In the genomic region with DNA sequence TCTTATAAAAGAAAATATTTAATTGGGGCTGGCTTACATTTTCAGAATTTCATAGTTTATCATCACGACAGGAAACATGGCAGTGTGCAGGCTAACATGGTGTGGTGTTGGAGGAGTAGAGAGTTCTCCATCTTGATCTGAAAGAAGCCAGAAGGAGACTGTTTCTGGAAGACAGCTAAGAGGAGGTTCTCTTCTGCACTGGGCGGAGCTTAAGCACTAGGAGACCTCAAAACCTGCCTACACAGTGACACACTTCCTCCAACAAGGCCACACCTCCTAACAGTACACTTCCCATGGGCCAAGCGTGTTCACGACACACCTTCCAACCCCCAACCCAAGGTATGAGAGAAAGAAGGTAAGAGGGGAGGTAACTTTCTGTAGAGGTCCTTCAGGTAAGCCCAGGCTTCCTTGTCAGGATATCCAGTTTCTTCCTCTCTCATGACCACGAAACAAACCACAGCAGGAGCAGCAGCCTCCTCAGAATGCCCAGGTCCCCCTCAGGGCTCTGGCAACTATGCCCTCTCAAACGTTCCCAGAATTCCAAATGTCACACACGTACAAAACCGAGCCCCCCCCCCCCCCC, we compare ENCODE assay signal across 17 mouse cellular contexts. TPM values are rescaled to one million over a fixed set of nuclear protein-coding genes. Genes with fewer than 3 reads are reported as not detected.
DNase-seq lines count a peak whose midpoint lies in the region; ATAC-seq and TF ChIP-seq lines count a peak whose summit lies in the region.
"Had no signal": no experiment of that assay in that cellular context is flagged by ENCODE, and none has a peak within 500 bp of the region (broad histone marks: within the 10 kb centered on the region; RNA-seq: fewer than 3 reads in every experiment).

No protein-coding gene starts in this region.

- H3K4me1 ChIP-seq in liver, embryonic 11.5 days (replicated peaks; ENCODE audit: control insufficient read depth, insufficient read depth, low read length) = no peaks in the 10 kb centered on the region
- no peaks in the 10 kb centered on the region for H3K4me1 ChIP-seq in liver, postnatal 0 days (ENCODE audit: insufficient read depth)
- peaks cover 40% of the 10 kb centered on the region for H3K4me1 ChIP-seq in megakaryocyte, embryonic 14.5 days
- no peaks in the 10 kb centered on the region; the same call in 1 of the 2 replicates for H3K4me1 ChIP-seq in heart, adult 2 months (ENCODE audit: control insufficient read depth, insufficient read depth, low read length)
- H3K4me1 ChIP-seq: hindbrain, embryonic 12.5 days; intestine, embryonic 15.5 days; limb, embryonic 15.5 days had no signal

- peaks cover 2% of the 10 kb centered on the region for H3K79me2 ChIP-seq in heart, adult 2 months (replicated peaks; ENCODE audit: control insufficient read depth, insufficient read depth, low read length)

- H3K4me3 ChIP-seq in liver, embryonic 11.5 days (ENCODE audit: low read depth, low read length) = no peak overlapping the region
- H3K4me3 ChIP-seq in liver, postnatal 0 days (ENCODE audit: low read depth, low read length) = no peak overlapping the region
- peak overlapping the region; percentile 47 for H3K4me3 ChIP-seq in megakaryocyte, embryonic 14.5 days (replicated peaks)
- no peak overlapping the region for H3K4me3 ChIP-seq in heart, adult 2 months
- H3K4me3 ChIP-seq: gastrocnemius, adult 2 months; hindbrain, embryonic 12.5 days; intestine, embryonic 15.5 days; limb, embryonic 15.5 days had no signal

- no peaks in the 10 kb centered on the region for H3K27me3 ChIP-seq in liver, embryonic 11.5 days (replicated peaks; ENCODE audit: control insufficient read depth, insufficient read depth, low read length)
- H3K27me3 ChIP-seq in liver, postnatal 0 days (ENCODE audit: insufficient read depth, low read length) = no peaks in the 10 kb centered on the region
- H3K27me3 ChIP-seq in megakaryocyte, embryonic 14.5 days (replicated peaks) = no peaks in the 10 kb centered on the region
- H3K27me3 ChIP-seq in heart, adult 2 months (ENCODE audit: control insufficient read depth, insufficient read depth, low read length) = no peaks in the 10 kb centered on the region
- H3K27me3 ChIP-seq: hindbrain, embryonic 12.5 days; intestine, embryonic 15.5 days; limb, embryonic 15.5 days had no signal

- WGBS in liver, embryonic 11.5 days = 82% methylated on average over 8 of the region's 8 CpGs
- 77% methylated on average over 8 of the region's 8 CpGs for WGBS in liver, postnatal 0 days (ENCODE audit: insufficient replicate concordance)
- WGBS in heart, adult 2 months = 90% methylated on average over 8 of the region's 8 CpGs

- no peak overlapping the region for H3K27ac ChIP-seq in liver, embryonic 11.5 days (ENCODE audit: low read depth, low read length)
- H3K27ac ChIP-seq in liver, postnatal 0 days (ENCODE audit: low read depth) = no peak overlapping the region
- no peak overlapping the region for H3K27ac ChIP-seq in heart, adult 2 months
- H3K27ac ChIP-seq: gastrocnemius, adult 2 months; hindbrain, embryonic 12.5 days; intestine, embryonic 15.5 days; limb, embryonic 15.5 days had no signal

- no peaks in the 10 kb centered on the region for H3K36me3 ChIP-seq in liver, embryonic 11.5 days (ENCODE audit: control insufficient read depth, insufficient read depth, low read length)
- no peaks in the 10 kb centered on the region for H3K36me3 ChIP-seq in liver, postnatal 0 days (replicated peaks; ENCODE audit: insufficient read depth, low read length)
- peaks cover 15% of the 10 kb centered on the region for H3K36me3 ChIP-seq in megakaryocyte, embryonic 14.5 days (replicated peaks; ENCODE audit: low read length)
- no peaks in the 10 kb centered on the region for H3K36me3 ChIP-seq in heart, adult 2 months (ENCODE audit: control insufficient read depth, insufficient read depth, low read length)
- H3K36me3 ChIP-seq: hindbrain, embryonic 12.5 days; intestine, embryonic 15.5 days had no signal

- ATAC-seq in liver, embryonic 11.5 days (replicated peaks; ENCODE audit: low FRiP score) = peak; percentile 39; the same call in 1 of the 2 replicates
- ATAC-seq in liver, postnatal 0 days = no peak
- peak; percentile 43 for ATAC-seq in CD4-positive, CD25-positive, alpha-beta regulatory T cell, adult 4 months
- peak; percentile 63; the same call in 1 of the 2 replicates for ATAC-seq in erythroid progenitor cell, adult 5-6 weeks (replicated peaks; ENCODE audit: low FRiP score, poor library complexity, severe bottlenecking)
- ATAC-seq: intestine, embryonic 15.5 days had no signal

- H3K9ac ChIP-seq in liver, embryonic 11.5 days (ENCODE audit: low read depth, low read length) = no peak overlapping the region
- no peak overlapping the region for H3K9ac ChIP-seq in liver, postnatal 0 days (replicated peaks)
- H3K9ac ChIP-seq in heart, adult 2 months (ENCODE audit: low read depth, low read length) = no peak overlapping the region
- H3K9ac ChIP-seq: hindbrain, embryonic 12.5 days; intestine, embryonic 15.5 days; limb, embryonic 15.5 days had no signal

- H3K4me2 ChIP-seq in liver, embryonic 11.5 days = no peak overlapping the region
- no peak overlapping the region for H3K4me2 ChIP-seq in liver, postnatal 0 days (ENCODE audit: low read depth, low read length)
- H3K4me2 ChIP-seq: hindbrain, embryonic 12.5 days; intestine, embryonic 15.5 days; limb, embryonic 15.5 days had no signal

- TF ChIP-seq EP300 in liver, postnatal 0 days (IDR thresholded peaks at IDR 0.05; ENCODE audit: low read depth) = no peak
- TF ChIP-seq EP300 in heart, adult 2 months (IDR thresholded peaks at IDR 0.05; ENCODE audit: insufficient read depth, low read depth, low read length) = no peak

- no peak for TF ChIP-seq POLR2A in heart, adult 2 months (IDR thresholded peaks at IDR 0.05; ENCODE audit: insufficient read depth, low read depth, low read length)

- H3K9me3 ChIP-seq in liver, embryonic 11.5 days (ENCODE audit: control insufficient read depth, low read length) = no peaks in the 10 kb centered on the region
- H3K9me3 ChIP-seq in liver, postnatal 0 days (ENCODE audit: low read length) = no peaks in the 10 kb centered on the region
- no peaks in the 10 kb centered on the region for H3K9me3 ChIP-seq in megakaryocyte, embryonic 14.5 days
- H3K9me3 ChIP-seq: hindbrain, embryonic 12.5 days; intestine, embryonic 15.5 days; limb, embryonic 15.5 days had no signal

- DNase-seq in liver, embryonic 11.5 days (ENCODE audit: low spot score) = no peak
- no peak for DNase-seq in liver, postnatal 0 days
- no peak for DNase-seq in heart, adult 2 months
- no peak for DNase-seq in left cerebral cortex, adult 8-10 months (ENCODE audit: low spot score in 2 of 2)
- DNase-seq: adrenal gland, adult 2 months; cerebellum, adult 11 months; cerebellum, postnatal 25 days; gastrocnemius, adult 2 months; heart, adult 18-20 months; kidney, postnatal 14 days; lung, postnatal 14 days had no signal

- intact Hi-C loops in heart, adult 2 months (cut with DNase I) = no loop called here

- TF ChIP-seq CTCF in liver, postnatal 0 days (IDR thresholded peaks at IDR 0.05; ENCODE audit: low read depth) = no peak
- TF ChIP-seq CTCF in heart, adult 2 months (IDR thresholded peaks at IDR 0.05) = no peak

RNA-seq across cellular contexts. Expression of a gene that starts 30.0 kb away (rescaled TPM):
- 20.0 and 20.5 TPM in 2 replicates for polyA plus RNA-seq in liver, embryonic 11.5 days (2014; fragmentation: Nextera tagmentation; extraction: Ambion mirVana)
- 4.7 and 5.6 TPM in 2 replicates for polyA plus RNA-seq in liver, postnatal 0 days (2015; fragmentation: Nextera tagmentation; extraction: Ambion mirVana)
- polyA plus RNA-seq in CD4-positive, CD25-positive, alpha-beta regulatory T cell, adult 4 months (2017; shearing (Covaris generic)) = 10 to 100 TPM; 26.1 to 32.5 TPM
- total RNA-seq in erythroid progenitor cell, adult 5-6 weeks (2015; ENCODE audit: low replicate concordance) = 18.7 and 32.7 TPM in 2 replicates
- 31.3 and 38.6 TPM in 2 replicates for total RNA-seq in erythroid progenitor cell, adult 5-6 weeks (2017; ENCODE audit: low replicate concordance)
- 2.7 TPM in 1 of 2 replicates, not detected in the other for polyA plus RNA-seq in megakaryocyte, embryonic 14.5 days (2012; ENCODE audit: insufficient read depth, low replicate concordance)
- total RNA-seq in heart, adult 2 months (2021) = 10 to 100 TPM; 26.0 to 27.2 TPM
- polyA plus RNA-seq in heart, adult 2 months (2012; rRNA removed) = 2.9 and 6.6 TPM in 2 replicates
- total RNA-seq in left cerebral cortex, adult 8-10 months (2022) = 10 to 100 TPM; 29.6 to 36.2 (median 32.3) TPM
